Mouse (Mus musculus) mature B cell (primary cell): Measurements from ENCODE around the gene Vmn2r35.
"Not testable (repeated sequence)": the region's sequence is repeated elsewhere in the genome, so short reads cannot be mapped to it uniquely, and the experiment has no call there.

ENCODE experiments used
- in situ Hi-C: fragments of 300-500 bp; cut with MboI; formaldehyde crosslinking; loops from 2 replicates; pipeline ENCODE4 v1.14.3; 2019

Vmn2r35 gene

DNA sequence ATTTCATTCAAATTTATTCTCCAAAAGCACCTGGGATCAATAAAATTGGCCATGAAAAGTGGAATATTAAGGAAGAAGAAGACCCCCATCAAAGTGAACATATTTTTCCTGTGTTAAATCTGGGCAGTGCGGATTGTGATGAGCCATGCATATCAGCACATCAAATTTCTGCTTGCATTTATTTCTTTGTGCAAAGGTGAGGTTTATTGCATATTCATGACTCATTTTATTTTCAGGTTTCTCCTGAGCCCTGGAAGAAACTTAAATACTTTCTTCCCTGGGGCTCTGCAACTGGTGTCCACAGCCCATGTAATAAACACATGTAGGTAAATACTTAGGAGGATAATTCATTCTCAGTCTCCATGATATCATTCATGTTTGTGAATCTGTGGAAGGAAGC lies at the start of gene Vmn2r35:
Gene Vmn2r35, minus strand, starts transcription at position 101 of the 400 bp plus-strand sequence.
- in situ Hi-C loops, result not testable (repeated sequence)

DNA sequence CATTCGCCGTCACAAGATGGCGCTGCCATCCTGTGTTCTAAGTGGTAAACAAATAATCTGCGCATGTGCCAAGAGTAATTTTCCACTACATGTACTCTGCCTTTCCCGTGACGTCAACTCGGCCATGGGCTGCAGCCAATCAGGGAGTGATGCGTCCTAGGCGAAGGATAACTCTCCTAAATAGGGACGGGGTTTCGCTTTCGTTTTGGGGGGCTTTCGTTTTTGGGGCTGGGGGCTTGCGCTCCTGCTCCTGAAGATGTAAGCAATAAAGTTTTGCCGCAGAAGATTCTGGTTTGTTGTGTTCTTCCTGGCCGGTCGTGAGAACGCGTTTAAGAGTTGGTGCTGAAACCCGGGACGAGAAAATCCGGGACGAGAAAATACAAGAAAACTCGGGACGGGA lies 25.5 kb downstream of the Vmn2r35 start:
- in situ Hi-C loops, result not testable (repeated sequence)
